Mouse (Mus musculus) intestine, postnatal 0 days (tissue): ENCODE results near the gene Prr18. TPM values are rescaled to one million over a fixed set of nuclear protein-coding genes. Genes with fewer than 3 reads are reported as not detected.
A peak's percentile ranks its signal among the peaks of the same experiment; 100 is the strongest.

Experiments used
- ATAC-seq: fragments of 200-750 bp; cut with Nextera tagmentation; 2 replicates; pipeline ENCODE4 v1.8.0; 2017; ENCODE audit warnings: mild to moderate bottlenecking, moderate TSS enrichment, moderate library complexity
- H3K27ac ChIP-seq: fragments of 300-500 bp; sonication (generic); 2 replicates; pipeline ENCODE4 v1.5.1; 2014; ENCODE audit warnings: mild to moderate bottlenecking, low read depth, low read length, moderate library complexity
- H3K27me3 ChIP-seq: fragments of 300-500 bp; sonication (generic); replicated peaks from 2 replicates; pipeline ENCODE4 v1.6.1; 2014; ENCODE audit warnings: low read length, mixed read lengths; ENCODE audit not compliant: control insufficient read depth, insufficient read depth
- H3K36me3 ChIP-seq: fragments of 300-500 bp; sonication (generic); 2 replicates; pipeline ENCODE4 v1.6.1; 2014; ENCODE audit warnings: mild to moderate bottlenecking, moderate library complexity; ENCODE audit not compliant: control insufficient read depth, insufficient read depth
- H3K4me1 ChIP-seq: fragments of 300-500 bp; sonication (generic); replicated peaks from 2 replicates; pipeline ENCODE4 v1.6.1; 2014; ENCODE audit warnings: antibody characterized with exemption, low read length, mixed read lengths; ENCODE audit not compliant: control insufficient read depth, insufficient read depth
- H3K4me2 ChIP-seq: fragments of 300-500 bp; sonication (generic); replicated peaks from 2 replicates; pipeline ENCODE4 v1.6.1; 2014; ENCODE audit warnings: low read depth, mild to moderate bottlenecking, moderate library complexity
- H3K4me3 ChIP-seq: fragments of 300-500 bp; sonication (generic); 2 replicates; pipeline ENCODE4 v1.5.1; 2014; ENCODE audit warnings: low read depth, low read length
- H3K9ac ChIP-seq: fragments of 300-500 bp; sonication (generic); 2 replicates; pipeline ENCODE4 v1.6.1; 2014; ENCODE audit warnings: mild to moderate bottlenecking, low read depth, low read length
- H3K9me3 ChIP-seq: fragments of 300-500 bp; sonication (generic); 2 replicates; pipeline ENCODE4 v1.6.1; 2016; ENCODE audit warnings: mixed run types; ENCODE audit not compliant: control insufficient read depth
- CTCF ChIP-seq: sonication (generic); IDR thresholded peaks from 2 replicates; pipeline ENCODE4 v1.5.1; 2016; ENCODE audit warnings: low read depth, mild to moderate bottlenecking, control low read depth, antibody characterized with exemption, moderate library complexity
- WGBS: fragments of 180-500 bp; shearing (Covaris S2); extraction: QIAGEN DNeasy Blood & Tissue Kit; methylation state at CpG from one replicate; pipeline ENCODE4 v1.1.7; 2014; 5-methylcytosine and 5-hydroxymethylcytosine counted together
- polyA plus RNA-seq: library from polyadenylated mRNA; unstranded; fragments of >200 nt; fragmentation: Nextera tagmentation; extraction: Ambion mirVana; gene quantifications from 2 replicates; pipeline ENCODE4 v1.2.1, GENCODE M21; 2015

Prr18 gene
- polyA plus RNA-seq, 1 experiment from 2014 or later = 0.35 TPM

GRCm38 (mm10) chr17:8371834-8372233 is 34.6 kb downstream of the Prr18 start:
- Histone ChIP-seq H3K9me3 (no peaks in the 10 kb centered on the region), H3K4me1 (peaks cover 7% of the 10 kb centered on the region), H3K36me3 (no peaks in the 10 kb centered on the region), H3K9ac (no peak overlapping the region), H3K27me3 (no peaks in the 10 kb centered on the region), H3K4me3 (peak overlapping the region; percentile 26; the same call in 1 of the 2 replicates), H3K27ac (no peak overlapping the region), H3K4me2 (peak overlapping the region; percentile 62)
- ATAC-seq = no peak
- TF ChIP-seq CTCF = no peak
- WGBS = 12% methylated on average over 7 of the region's 7 CpGs

- H3K4me2 ChIP-seq = peak overlapping the region; percentile 62
- no peaks in the 10 kb centered on the region for H3K36me3 ChIP-seq
- H3K27me3 ChIP-seq = no peaks in the 10 kb centered on the region
- peak; percentile 92 for TF ChIP-seq CTCF
- peaks cover 4% of the 10 kb centered on the region for H3K4me1 ChIP-seq
- H3K27ac ChIP-seq = peak overlapping the region; percentile 35; the same call in 1 of the 2 replicates
- no peak overlapping the region for H3K9ac ChIP-seq
- WGBS = 3% methylated on average over 18 of the region's 18 CpGs
- no peaks in the 10 kb centered on the region for H3K9me3 ChIP-seq
- peak; percentile 48; the same call in 1 of the 2 replicates for ATAC-seq
- H3K4me3 ChIP-seq = peak overlapping the region; percentile 26; the same call in 1 of the 2 replicates
Measured at GRCm38 (mm10) chr17:8372286-8373046, 35.2 kb downstream of the Prr18 start.

DNA sequence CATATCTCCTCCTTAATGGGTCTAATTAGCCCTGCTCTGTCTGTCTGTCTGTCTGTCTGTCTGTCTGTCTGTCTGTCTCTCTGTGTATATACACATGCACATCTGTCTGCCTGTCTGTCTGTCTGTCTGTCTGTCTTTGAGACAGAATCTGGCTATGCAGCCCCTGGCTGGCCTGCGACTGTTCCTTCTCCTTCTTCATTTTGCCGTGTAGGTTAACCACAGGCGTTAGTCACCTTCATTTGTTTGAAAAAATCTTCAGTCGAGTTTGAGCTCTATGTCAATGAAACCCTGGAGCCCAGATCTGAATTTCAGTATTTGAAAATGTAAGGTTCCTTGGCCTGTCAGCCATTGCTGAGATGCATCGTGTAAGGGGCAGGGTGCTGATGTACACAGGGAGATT is 40.0 kb downstream of the Prr18 start:
- H3K4me3 ChIP-seq = no peak overlapping the region
- TF ChIP-seq CTCF = no peak
- no peaks in the 10 kb centered on the region for H3K27me3 ChIP-seq
- no peaks in the 10 kb centered on the region for H3K4me1 ChIP-seq
- no peak overlapping the region for H3K4me2 ChIP-seq
- H3K9me3 ChIP-seq = no peaks in the 10 kb centered on the region
- no peak for ATAC-seq
- H3K9ac ChIP-seq = no peak overlapping the region
- no peak overlapping the region for H3K27ac ChIP-seq
- WGBS = 62% methylated on average over 5 of the region's 5 CpGs
- no peaks in the 10 kb centered on the region for H3K36me3 ChIP-seq

- TF ChIP-seq CTCF = no peak
- H3K9ac ChIP-seq = no peak overlapping the region
- 87% methylated on average over 2 of the region's 2 CpGs for WGBS
- no peak overlapping the region for H3K4me3 ChIP-seq
- H3K4me2 ChIP-seq = no peak overlapping the region
- no peaks in the 10 kb centered on the region for H3K9me3 ChIP-seq
- ATAC-seq = no peak
- H3K27me3 ChIP-seq = peaks cover 26% of the 10 kb centered on the region
- H3K27ac ChIP-seq = no peak overlapping the region
- H3K4me1 ChIP-seq = no peaks in the 10 kb centered on the region
- no peaks in the 10 kb centered on the region for H3K36me3 ChIP-seq
Measured at GRCm38 (mm10) chr17:8385441-8385840, 48.2 kb downstream of the Prr18 start.

GRCm38 (mm10) chr17:8388463-8388862 is 51.2 kb downstream of the Prr18 start:
- H3K9me3 ChIP-seq = no peaks in the 10 kb centered on the region
- no peak for ATAC-seq
- 3% methylated on average over 13 of the region's 13 CpGs for WGBS
- no peak overlapping the region for H3K4me3 ChIP-seq
- peaks cover 28% of the 10 kb centered on the region for H3K27me3 ChIP-seq
- H3K27ac ChIP-seq = no peak overlapping the region
- H3K36me3 ChIP-seq = no peaks in the 10 kb centered on the region
- TF ChIP-seq CTCF = peak; percentile 73
- no peaks in the 10 kb centered on the region for H3K4me1 ChIP-seq
- H3K9ac ChIP-seq = no peak overlapping the region
- H3K4me2 ChIP-seq = no peak overlapping the region

DNA sequence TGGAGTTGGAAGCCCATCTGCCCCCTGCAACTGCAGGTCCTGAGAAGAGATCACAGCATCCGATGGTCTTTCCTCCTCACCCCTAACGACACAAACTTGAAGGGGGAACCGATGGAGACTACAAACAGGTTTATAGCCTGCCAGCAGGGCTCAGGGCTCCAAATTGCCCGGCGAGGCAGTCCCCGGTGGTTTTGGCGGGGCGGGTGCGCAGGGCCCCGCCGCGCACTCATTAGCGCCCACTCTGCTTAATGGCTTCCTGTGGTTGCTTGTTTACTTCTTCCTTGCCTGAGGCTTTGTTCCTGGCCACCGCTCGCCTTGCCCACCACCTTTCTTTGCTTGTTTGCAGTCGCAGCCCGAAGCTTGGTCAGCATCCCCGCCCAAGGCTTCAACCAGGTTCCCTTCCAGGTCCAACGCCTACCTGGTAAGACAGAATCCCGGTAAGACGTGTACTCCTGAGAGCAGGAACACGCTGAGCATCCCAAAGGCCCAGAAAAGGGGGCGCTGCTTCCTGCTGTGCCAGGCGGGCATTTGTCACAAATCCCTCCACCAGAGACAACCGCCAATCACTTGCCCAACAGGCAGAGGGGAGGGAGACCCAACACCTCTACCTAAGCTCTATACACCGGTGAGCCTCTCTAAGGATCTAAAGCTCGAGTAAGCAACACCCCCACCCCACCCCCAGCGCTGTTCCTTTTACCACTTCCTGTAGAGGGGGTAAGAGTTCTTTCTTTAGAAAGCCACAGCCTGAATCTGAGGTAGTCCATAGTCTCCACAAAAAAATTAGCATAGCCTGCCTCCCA is 51.9 kb downstream of the Prr18 start:
- Histone ChIP-seq H3K4me2 (no peak overlapping the region), H3K27me3 (peaks cover 28% of the 10 kb centered on the region), H3K9me3 (no peaks in the 10 kb centered on the region), H3K4me1 (no peaks in the 10 kb centered on the region), H3K9ac (no peak overlapping the region), H3K36me3 (no peaks in the 10 kb centered on the region), H3K27ac (no peak overlapping the region), H3K4me3 (no peak overlapping the region)
- TF ChIP-seq CTCF = no peak
- no peak for ATAC-seq
- WGBS = 4% methylated on average over 28 of the region's 28 CpGs
